Mouse (Mus musculus) intestine, postnatal 0 days (tissue): ENCODE results near the gene Srebf2. TPM values are rescaled to one million over a fixed set of nuclear protein-coding genes. Genes with fewer than 3 reads are reported as not detected.

Experiments
- ATAC-seq: fragments of 200-750 bp; cut with Nextera tagmentation; 2 replicates; pipeline ENCODE4 v1.8.0; 2017; ENCODE audit warnings: mild to moderate bottlenecking, moderate TSS enrichment, moderate library complexity
- H3K27ac ChIP-seq: fragments of 300-500 bp; sonication (generic); 2 replicates; pipeline ENCODE4 v1.5.1; 2014; ENCODE audit warnings: mild to moderate bottlenecking, low read depth, low read length, moderate library complexity
- H3K27me3 ChIP-seq: fragments of 300-500 bp; sonication (generic); replicated peaks from 2 replicates; pipeline ENCODE4 v1.6.1; 2014; ENCODE audit warnings: low read length, mixed read lengths; ENCODE audit not compliant: control insufficient read depth, insufficient read depth
- H3K36me3 ChIP-seq: fragments of 300-500 bp; sonication (generic); 2 replicates; pipeline ENCODE4 v1.6.1; 2014; ENCODE audit warnings: mild to moderate bottlenecking, moderate library complexity; ENCODE audit not compliant: control insufficient read depth, insufficient read depth
- H3K4me1 ChIP-seq: fragments of 300-500 bp; sonication (generic); replicated peaks from 2 replicates; pipeline ENCODE4 v1.6.1; 2014; ENCODE audit warnings: antibody characterized with exemption, low read length, mixed read lengths; ENCODE audit not compliant: control insufficient read depth, insufficient read depth
- H3K4me2 ChIP-seq: fragments of 300-500 bp; sonication (generic); replicated peaks from 2 replicates; pipeline ENCODE4 v1.6.1; 2014; ENCODE audit warnings: low read depth, mild to moderate bottlenecking, moderate library complexity
- H3K4me3 ChIP-seq: fragments of 300-500 bp; sonication (generic); 2 replicates; pipeline ENCODE4 v1.5.1; 2014; ENCODE audit warnings: low read depth, low read length
- H3K9ac ChIP-seq: fragments of 300-500 bp; sonication (generic); 2 replicates; pipeline ENCODE4 v1.6.1; 2014; ENCODE audit warnings: mild to moderate bottlenecking, low read depth, low read length
- H3K9me3 ChIP-seq: fragments of 300-500 bp; sonication (generic); 2 replicates; pipeline ENCODE4 v1.6.1; 2016; ENCODE audit warnings: mixed run types; ENCODE audit not compliant: control insufficient read depth
- CTCF ChIP-seq: sonication (generic); IDR thresholded peaks from 2 replicates; pipeline ENCODE4 v1.5.1; 2016; ENCODE audit warnings: low read depth, mild to moderate bottlenecking, control low read depth, antibody characterized with exemption, moderate library complexity
- WGBS: fragments of 180-500 bp; shearing (Covaris S2); extraction: QIAGEN DNeasy Blood & Tissue Kit; methylation state at CpG from one replicate; pipeline ENCODE4 v1.1.7; 2014; 5-methylcytosine and 5-hydroxymethylcytosine counted together
- polyA plus RNA-seq: library from polyadenylated mRNA; unstranded; fragments of >200 nt; fragmentation: Nextera tagmentation; extraction: Ambion mirVana; gene quantifications from 2 replicates; pipeline ENCODE4 v1.2.1, GENCODE M21; 2015

The Srebf2 gene
- polyA plus RNA-seq, 1 experiment from 2014 or later: 68.7 TPM

DNA sequence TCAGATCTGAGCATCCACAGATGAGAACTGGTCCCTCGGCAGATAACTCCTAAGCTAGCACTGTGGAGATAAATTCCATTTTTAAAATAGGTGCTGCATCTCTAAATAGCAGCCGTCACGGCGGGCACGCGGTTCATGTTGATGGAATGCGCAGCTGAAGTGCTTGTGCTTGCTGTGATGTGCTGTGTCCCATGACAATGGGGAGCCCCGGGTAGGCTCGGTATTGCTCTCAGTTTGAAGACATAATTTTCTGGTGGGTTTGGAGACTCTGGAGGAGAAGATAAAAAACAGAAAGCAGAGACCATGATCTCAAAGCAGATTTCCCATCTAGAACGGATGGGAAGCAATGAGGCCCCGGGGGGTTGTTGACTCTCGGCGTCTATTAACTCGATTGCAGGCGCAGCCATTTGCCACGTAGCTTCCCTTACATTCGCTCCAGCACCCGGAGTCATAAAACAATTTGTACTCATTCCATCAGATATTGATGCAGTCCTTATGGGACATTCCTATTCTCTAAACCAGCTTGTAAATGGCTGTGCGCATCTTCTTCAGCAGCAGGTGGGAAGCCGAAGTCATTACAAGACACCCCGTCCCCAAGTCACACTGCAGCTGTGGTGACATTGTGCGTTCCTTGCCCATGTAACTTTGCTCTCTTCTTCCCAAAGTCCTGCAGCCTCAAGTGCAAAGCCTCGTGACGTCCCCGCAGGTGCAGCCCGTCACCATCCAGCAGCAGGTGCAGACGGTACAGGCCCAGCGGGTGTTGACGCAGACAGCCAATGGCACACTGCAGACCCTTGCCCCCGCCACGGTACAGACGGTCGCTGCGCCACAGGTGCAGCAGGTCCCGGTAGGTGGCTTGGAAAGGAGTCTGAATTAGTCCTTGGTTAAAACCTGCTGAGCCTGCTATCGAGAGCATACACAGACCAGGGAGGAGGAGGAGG is 23.7 kb downstream of the Srebf2 start:
- TF ChIP-seq CTCF: no peak
- WGBS: 55% methylated on average over 36 of the region's 36 CpGs
- peak; percentile 88 for ATAC-seq

DNA sequence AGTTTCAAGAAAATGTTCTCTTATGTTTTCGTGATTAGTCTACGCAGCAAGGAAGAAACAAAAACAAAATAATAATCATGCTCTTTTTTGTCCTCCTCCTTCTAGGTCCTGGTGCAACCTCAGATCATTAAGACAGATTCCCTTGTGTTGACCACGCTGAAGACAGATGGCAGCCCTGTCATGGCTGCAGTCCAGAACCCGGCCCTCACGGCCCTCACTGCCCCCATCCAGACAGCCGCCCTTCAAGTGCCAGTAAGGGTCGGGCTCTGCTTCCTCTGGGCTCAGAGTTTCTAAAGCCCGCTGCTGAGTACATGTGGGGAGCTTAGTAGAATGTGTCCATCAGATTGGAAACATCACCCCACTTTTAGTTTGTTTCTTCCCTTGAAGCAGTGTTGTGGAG is 25.7 kb downstream of the Srebf2 start:
- no peak overlapping the region for H3K27ac ChIP-seq
- no peaks in the 10 kb centered on the region for H3K27me3 ChIP-seq
- H3K9ac ChIP-seq: no peak overlapping the region
- H3K36me3 ChIP-seq: peaks cover 70% of the 10 kb centered on the region
- no peak for ATAC-seq
- no peaks in the 10 kb centered on the region for H3K9me3 ChIP-seq
- H3K4me2 ChIP-seq: no peak overlapping the region
- no peak overlapping the region for H3K4me3 ChIP-seq
- TF ChIP-seq CTCF: no peak
- H3K4me1 ChIP-seq: 0 out of 2 replicates have a peak, but pooled peaks cover 2% of the 10 kb centered on the region
- 86% methylated on average over 8 of the region's 8 CpGs for WGBS

More for the DNA sequence above, 23.7 kb downstream of the Srebf2 start:
- Histone ChIP-seq H3K4me1 (0 out of 2 replicates have a peak, but pooled peaks cover 9% of the 10 kb centered on the region), H3K4me3 (no peak overlapping the region), H3K27me3 (no peaks in the 10 kb centered on the region), H3K4me2 (peak overlapping the region; percentile 17; the same call in 1 of the 2 replicates), H3K9ac (no peak overlapping the region), H3K36me3 (peaks cover 52% of the 10 kb centered on the region), H3K9me3 (no peaks in the 10 kb centered on the region), H3K27ac (peak overlapping the region; percentile 50; the same call in 1 of the 2 replicates)

DNA sequence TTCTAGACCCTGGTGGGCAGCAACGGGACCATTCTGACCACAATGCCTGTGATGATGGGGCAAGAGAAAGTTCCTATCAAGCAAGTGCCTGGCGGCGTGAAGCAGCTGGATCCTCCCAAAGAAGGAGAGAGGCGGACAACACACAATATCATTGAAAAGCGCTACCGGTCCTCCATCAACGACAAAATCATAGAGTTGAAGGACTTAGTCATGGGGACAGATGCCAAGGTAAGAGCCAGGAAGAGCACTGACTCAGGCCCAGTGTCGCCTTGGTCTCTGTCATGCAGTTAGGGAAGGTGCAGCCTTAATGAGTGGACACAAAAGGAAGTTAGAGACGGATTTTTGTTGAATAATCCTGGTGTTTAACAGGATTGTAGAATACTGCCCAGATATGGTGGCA is 28.1 kb downstream of the Srebf2 start:
- H3K4me2 ChIP-seq: no peak overlapping the region
- no peak for ATAC-seq
- H3K27me3 ChIP-seq: no peaks in the 10 kb centered on the region
- no peaks in the 10 kb centered on the region for H3K9me3 ChIP-seq
- H3K27ac ChIP-seq: no peak overlapping the region
- TF ChIP-seq CTCF: no peak
- WGBS: 96% methylated on average over 9 of the region's 9 CpGs
- no peak overlapping the region for H3K4me3 ChIP-seq
- no peak overlapping the region for H3K9ac ChIP-seq
- H3K4me1 ChIP-seq: no peaks in the 10 kb centered on the region
- H3K36me3 ChIP-seq: peaks cover 90% of the 10 kb centered on the region

DNA sequence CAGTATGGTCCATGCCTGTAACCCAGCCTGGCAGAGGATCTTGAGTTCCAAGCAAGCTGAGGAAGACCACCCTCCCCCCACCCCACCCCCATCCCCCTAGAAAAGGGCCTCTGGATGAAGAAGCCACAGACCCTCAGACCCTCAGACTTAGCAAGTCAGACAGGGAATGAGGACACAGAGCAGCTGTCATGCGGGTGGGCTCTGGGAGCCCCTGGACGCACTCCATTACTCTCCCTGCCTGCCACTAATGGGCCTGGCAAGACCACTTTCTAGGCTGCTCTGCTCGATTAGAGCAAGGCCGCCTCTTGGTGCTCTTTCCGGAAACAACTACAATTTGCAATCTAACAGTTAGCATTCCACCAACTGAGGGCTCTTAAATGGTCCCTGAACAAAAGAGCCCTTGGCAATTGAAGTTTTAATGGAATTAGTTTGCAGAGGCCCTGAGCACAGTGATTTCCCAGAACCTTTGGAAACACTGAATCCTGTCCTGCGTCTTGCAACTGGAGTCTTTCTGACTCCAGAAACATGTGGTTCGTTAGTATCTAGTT is 30.8 kb downstream of the Srebf2 start:
- Histone ChIP-seq H3K36me3 (peaks cover 93% of the 10 kb centered on the region), H3K27ac (0 out of 2 replicates have a peak overlapping the region, but pooled peaks have one; percentile 28), H3K4me3 (no peak overlapping the region), H3K27me3 (no peaks in the 10 kb centered on the region), H3K4me1 (no peaks in the 10 kb centered on the region), H3K9ac (no peak overlapping the region), H3K4me2 (no peak overlapping the region), H3K9me3 (0 out of 2 replicates have a peak, but pooled peaks cover 3% of the 10 kb centered on the region)
- WGBS: 83% methylated on average over 7 of the region's 7 CpGs
- ATAC-seq: no peak
- TF ChIP-seq CTCF: no peak

DNA sequence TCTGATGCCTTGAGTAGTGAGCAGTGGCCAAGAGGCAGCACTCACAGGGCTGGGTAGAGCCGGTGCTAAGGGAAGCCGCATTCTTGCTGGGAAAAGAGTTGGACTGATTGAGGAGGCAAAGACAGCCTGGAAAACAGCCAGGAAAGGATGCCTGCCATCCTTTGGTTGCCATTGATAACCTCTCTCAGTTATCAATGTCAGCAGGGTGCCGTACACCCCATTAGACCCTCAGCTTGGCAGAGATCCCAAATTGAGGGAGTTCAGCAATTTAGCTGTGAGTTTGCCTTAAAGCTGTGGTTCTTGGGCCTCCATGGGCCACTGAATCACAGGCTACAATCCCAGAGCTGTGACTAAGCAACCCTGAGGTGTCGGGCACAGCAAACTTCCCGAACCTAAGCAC is 34.1 kb downstream of the Srebf2 start:
- no peaks in the 10 kb centered on the region for H3K27me3 ChIP-seq
- no peak for ATAC-seq
- H3K36me3 ChIP-seq: peaks cover 95% of the 10 kb centered on the region
- no peak overlapping the region for H3K27ac ChIP-seq
- no peak overlapping the region for H3K4me3 ChIP-seq
- H3K4me1 ChIP-seq: no peaks in the 10 kb centered on the region
- no peak overlapping the region for H3K9ac ChIP-seq
- TF ChIP-seq CTCF: no peak
- no peak overlapping the region for H3K4me2 ChIP-seq
- 92% methylated on average over 5 of the region's 5 CpGs for WGBS
- 0 out of 2 replicates have a peak, but pooled peaks cover 3% of the 10 kb centered on the region for H3K9me3 ChIP-seq

DNA sequence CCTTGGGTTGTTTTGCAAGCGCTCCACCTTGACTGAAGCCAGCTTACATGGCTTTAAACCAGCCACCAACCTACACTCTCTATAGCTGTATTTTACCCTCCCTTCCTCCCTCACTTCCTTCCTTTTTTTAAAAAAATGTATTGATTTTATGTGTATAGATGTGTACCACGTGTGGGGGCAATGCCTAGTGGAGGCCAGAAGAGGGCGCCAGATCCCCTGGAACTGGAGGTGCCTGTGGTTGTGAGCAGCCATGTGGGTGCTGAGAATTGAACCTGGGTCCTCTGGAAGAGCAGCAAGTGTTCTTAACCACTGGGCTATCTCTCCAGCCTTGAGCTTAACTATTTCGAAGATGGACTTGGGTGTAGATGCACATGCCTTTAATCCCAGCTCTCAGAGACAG is 35.3 kb downstream of the Srebf2 start:
- Histone ChIP-seq H3K27me3 (no peaks in the 10 kb centered on the region), H3K27ac (peak overlapping the region; percentile 35; the same call in 1 of the 2 replicates), H3K9me3 (0 out of 2 replicates have a peak, but pooled peaks cover 3% of the 10 kb centered on the region), H3K4me3 (no peak overlapping the region), H3K36me3 (peaks cover 94% of the 10 kb centered on the region), H3K4me2 (no peak overlapping the region), H3K4me1 (no peaks in the 10 kb centered on the region), H3K9ac (no peak overlapping the region)
- no peak for ATAC-seq
- 98% methylated on average over 4 of the region's 4 CpGs for WGBS
- peak; percentile 43 for TF ChIP-seq CTCF
